Mouse (Mus musculus) Patski (cell line): Measurements from ENCODE around the gene Klrb1c. TPM values are rescaled to one million over a fixed set of nuclear protein-coding genes. Genes with fewer than 3 reads are reported as not detected.
"Not testable (repeated sequence)": the region's sequence is repeated elsewhere in the genome, so short reads cannot be mapped to it uniquely, and the experiment has no call there.

Source experiments
- ATAC-seq: fragments of 100-300 bp; one replicate; pipeline ENCODE4 v1.8.0; 2021
- CTCF ChIA-PET: fragments of 350-600 bp; sonication (Branson Sonifier 250); formaldehyde crosslinking; loops from one replicate; lab custom pipeline; 2022; ENCODE audit warnings: inconsistent platforms; lab: Charles Lee
- POLR2A ChIA-PET: fragments of 350-600 bp; sonication (Branson Sonifier 250); formaldehyde crosslinking; loops from one replicate; lab custom pipeline; 2022; ENCODE audit warnings: antibody characterized with exemption, inconsistent platforms; lab: Charles Lee
- DNase-seq: peaks from one replicate; pipeline ENCODE4 v3.0.0-alpha.2; 2011; ENCODE audit warnings: low read depth, low spot score
- H3K27me3 ChIP-seq: fragments of 371-371 bp; one replicate; pipeline ENCODE4 v1.5.1; 2021
- CTCF ChIP-seq: fragments of 100-300 bp; IDR thresholded peaks from one replicate; pipeline ENCODE4 v1.5.1; 2021
- in situ Hi-C: fragments of 300-500 bp; cut with MboI; formaldehyde crosslinking; loops from 3 replicates; pipeline ENCODE4 v1.11.1; 2018; ENCODE audit warnings: low pct_unique_long_range_greater_than_20kb, mixed read lengths
- polyA plus RNA-seq: library from polyadenylated mRNA; unstranded; gene quantifications from one replicate; pipeline ENCODE4 v1.2.3, GENCODE M21; 2021

Gene Klrb1c
- polyA plus RNA-seq, 1 experiment from 2014 or later = not detected

GRCm38 (mm10) chr6:128759221-128759950, 29.6 kb downstream of the Klrb1c start:
- POLR2A ChIA-PET = no interaction called here
- no peak for ATAC-seq
- CTCF ChIA-PET = interaction anchor here (1.5 kb wide), 1 partner anchor 41 kb away, joined by 3 read pairs; no protein-coding TSS in a partner anchor

GRCm38 (mm10) chr6:128755402-128755763, 33.6 kb downstream of the Klrb1c start:
- ATAC-seq, DNase-seq, CTCF ChIA-PET, POLR2A ChIA-PET, in situ Hi-C loops, H3K27me3 ChIP-seq: not testable (repeated sequence)

More at GRCm38 (mm10) chr6:128759221-128759950, 29.6 kb downstream of the Klrb1c start:
- in situ Hi-C loops = no loop called here
- DNase-seq = no peak
- H3K27me3 ChIP-seq = no peaks in the 10 kb centered on the region
- no peak for TF ChIP-seq CTCF

- CTCF ChIA-PET, ATAC-seq, DNase-seq, POLR2A ChIA-PET, H3K27me3 ChIP-seq: not testable (repeated sequence)
- in situ Hi-C loops = loop anchor here (5.0 kb wide), 1 partner anchor 123 kb away; no protein-coding TSS in a partner anchor
Observed at GRCm38 (mm10) chr6:128754748-128755401, 34.1 kb downstream of the Klrb1c start.

GRCm38 (mm10) chr6:128754265-128754664, 34.8 kb downstream of the Klrb1c start:
- in situ Hi-C loops = loop anchor here (5.0 kb wide), 1 partner anchor 122 kb away; no protein-coding TSS in a partner anchor
- DNase-seq, POLR2A ChIA-PET, CTCF ChIA-PET, H3K27me3 ChIP-seq: not testable (repeated sequence)
- ATAC-seq = peak; percentile 31

GRCm38 (mm10) chr6:128753610-128754224, 35.3 kb downstream of the Klrb1c start:
- CTCF ChIA-PET = interaction anchor here (0.9 kb wide), 1 partner anchor 126 kb away, joined by 3 read pairs; no protein-coding TSS in a partner anchor
- H3K27me3 ChIP-seq, POLR2A ChIA-PET, DNase-seq: not testable (repeated sequence)
- in situ Hi-C loops = loop anchor here (5.0 kb wide), 1 partner anchor 121 kb away; no protein-coding TSS in a partner anchor
- peak; percentile 98 for ATAC-seq

GRCm38 (mm10) chr6:128747006-128747405, 42.0 kb downstream of the Klrb1c start:
- ATAC-seq, H3K27me3 ChIP-seq, POLR2A ChIA-PET, in situ Hi-C loops, DNase-seq: not testable (repeated sequence)
- CTCF ChIA-PET = interaction anchor here (1.4 kb wide), 1 partner anchor 11 kb away, joined by 3 read pairs; no protein-coding TSS in a partner anchor

GRCm38 (mm10) chr6:128737445-128737844, 51.6 kb downstream of the Klrb1c start:
- DNase-seq = no peak
- no peak for TF ChIP-seq CTCF
- no peaks in the 10 kb centered on the region for H3K27me3 ChIP-seq
- CTCF ChIA-PET = no interaction called here
- POLR2A ChIA-PET = no interaction called here
- no peak for ATAC-seq
- in situ Hi-C loops = no loop called here

GRCm38 (mm10) chr6:128736100-128736499, 52.9 kb downstream of the Klrb1c start:
- ATAC-seq (no peak), DNase-seq (no peak)
- in situ Hi-C loops = no loop called here
- POLR2A ChIA-PET = no interaction called here
- peak; percentile 37 for TF ChIP-seq CTCF
- CTCF ChIA-PET = interaction anchor here (1.0 kb wide), 1 partner anchor 10 kb away, joined by 3 read pairs; no protein-coding TSS in a partner anchor
- no peaks in the 10 kb centered on the region for H3K27me3 ChIP-seq

GRCm38 (mm10) chr6:128734896-128735295, 54.1 kb downstream of the Klrb1c start:
- TF ChIP-seq CTCF = no peak
- no peak for DNase-seq
- in situ Hi-C loops = no loop called here
- ATAC-seq = no peak
- CTCF ChIA-PET = interaction anchor here (1.2 kb wide), 1 partner anchor 20 kb away, joined by 4 read pairs; no protein-coding TSS in a partner anchor
- POLR2A ChIA-PET = no interaction called here
- no peaks in the 10 kb centered on the region for H3K27me3 ChIP-seq

- in situ Hi-C loops = no loop called here
- ATAC-seq (no peak), DNase-seq (no peak)
- POLR2A ChIA-PET = no interaction called here
- TF ChIP-seq CTCF = no peak
- no peaks in the 10 kb centered on the region for H3K27me3 ChIP-seq
- CTCF ChIA-PET = interaction anchor here (1.2 kb wide), 1 partner anchor 19 kb away, joined by 4 read pairs; no protein-coding TSS in a partner anchor
Observed at GRCm38 (mm10) chr6:128733908-128734679, 54.9 kb downstream of the Klrb1c start.
